1 mouse cellular context compared by ENCODE assay signal in the genomic region with DNA sequence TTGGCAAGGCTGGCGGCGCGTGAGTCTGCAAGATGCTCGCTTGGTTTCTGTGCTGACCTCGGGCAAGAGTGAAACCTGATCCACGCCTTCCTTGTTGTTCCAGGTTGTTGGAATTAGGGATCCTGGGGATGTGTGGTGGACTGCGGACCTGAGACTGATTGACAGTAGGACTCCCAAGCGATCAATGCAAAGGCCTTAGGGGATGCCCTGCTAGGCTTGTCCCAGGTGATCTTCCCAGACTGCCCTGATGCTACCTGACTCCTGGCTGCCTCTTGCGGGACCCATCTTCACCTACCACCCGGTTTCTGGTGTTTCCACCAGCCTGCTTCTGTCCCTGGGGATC.
TF ChIP-seq lines count a peak whose summit lies in the region.

No protein-coding gene starts in this region.

TF ChIP-seq in CH12.LX, 34 proteins besides CTCF, POLR2A, EP300 and RAD21 (continued from another document):
- TF ChIP-seq MYC (IDR thresholded peaks at IDR 0.05; ENCODE audit: low read depth, low read length) (0 out of 2 replicates have a peak, but pooled peaks have one; percentile 1), CHD2 (IDR thresholded peaks at IDR 0.05; ENCODE audit: low read length) (no peak), IRF4 (IDR thresholded peaks at IDR 0.05; ENCODE audit: low read depth, low read length) (no peak), MAX (IDR thresholded peaks at IDR 0.05; ENCODE audit: low read length) (0 out of 2 replicates have a peak, but pooled peaks have one; percentile 7)
